Mouse (Mus musculus) gastrocnemius, postnatal 36 days (tissue): Measurements from ENCODE around the gene Olfr832. TPM values are rescaled to one million over a fixed set of nuclear protein-coding genes. Genes with fewer than 3 reads are reported as not detected.
"Not testable (repeated sequence)": the region's sequence is repeated elsewhere in the genome, so short reads cannot be mapped to it uniquely, and the experiment has no call there.

ENCODE experiments used
- DNase-seq, 2 experiments: peaks; one replicate each; pipeline ENCODE4 v3.0.0; 2022
- intact Hi-C: fragments of 180-260 bp; cut with DNase I; formaldehyde crosslinking; loops from one replicate; pipeline ENCODE4 v1.15.1; 2025
- long read RNA-seq, 2 experiments: library from polyadenylated mRNA; stranded (forward); transcript quantifications; one replicate each; pipeline ENCODE4 v2.0.0; 2021
- total RNA-seq, 2 experiments: library from RNA; stranded (reverse); gene quantifications; 2 replicates each; pipeline ENCODE4 v1.2.3; 2021

The Olfr832 gene
- total RNA-seq = not detected
- long read RNA-seq, experiment 1 = 0 reads
- long read RNA-seq, experiment 2 = 0 reads

GRCm38 (mm10) chr9:18936822-18937221 lies at the start of gene Olfr832:
Olfr832 (plus strand) TSS chr9:18937122.
- intact Hi-C loops, DNase-seq: not testable (repeated sequence)

DNA sequence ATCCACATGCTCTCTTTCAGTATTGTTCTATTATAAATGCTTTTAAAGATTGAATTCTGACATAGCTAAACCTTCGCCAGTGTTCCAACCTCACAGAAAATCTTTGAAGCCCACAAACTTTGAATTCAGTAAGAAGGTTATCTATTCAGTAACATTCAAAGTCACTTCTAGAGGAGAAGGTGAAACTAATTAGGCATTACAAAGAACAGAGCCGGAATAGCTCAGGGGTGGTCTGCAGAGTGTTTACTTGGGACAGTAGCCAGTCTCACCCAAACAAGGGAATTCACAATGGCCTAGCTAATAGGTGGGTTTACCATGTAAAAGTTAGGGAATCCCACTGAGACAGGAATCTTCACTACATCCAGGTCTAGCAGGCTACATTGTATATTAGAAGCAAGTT lies 29.2 kb upstream of the Olfr832 start:
- intact Hi-C loops, DNase-seq: not testable (repeated sequence)

DNA sequence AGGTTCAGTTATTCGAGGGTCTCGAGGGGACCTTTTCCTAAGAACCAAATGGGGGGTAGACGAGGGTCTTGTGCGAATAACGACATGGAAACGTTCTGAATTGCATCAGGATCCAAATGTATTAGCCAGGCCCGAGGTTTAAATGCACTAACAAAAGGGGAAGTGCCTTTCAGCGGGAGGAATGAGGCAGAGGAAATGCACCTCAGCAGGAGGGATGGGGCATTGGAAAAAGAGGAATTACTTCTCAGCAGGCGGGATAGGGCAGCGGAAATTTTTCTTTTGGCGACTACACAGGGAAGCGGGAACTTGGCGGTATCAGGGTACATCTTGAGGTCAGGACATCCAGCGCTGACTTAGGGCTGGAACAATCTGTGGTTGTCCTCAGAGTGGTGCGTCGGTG lies 9.0 kb upstream of the Olfr832 start:
- DNase-seq, intact Hi-C loops: not testable (repeated sequence)

DNA sequence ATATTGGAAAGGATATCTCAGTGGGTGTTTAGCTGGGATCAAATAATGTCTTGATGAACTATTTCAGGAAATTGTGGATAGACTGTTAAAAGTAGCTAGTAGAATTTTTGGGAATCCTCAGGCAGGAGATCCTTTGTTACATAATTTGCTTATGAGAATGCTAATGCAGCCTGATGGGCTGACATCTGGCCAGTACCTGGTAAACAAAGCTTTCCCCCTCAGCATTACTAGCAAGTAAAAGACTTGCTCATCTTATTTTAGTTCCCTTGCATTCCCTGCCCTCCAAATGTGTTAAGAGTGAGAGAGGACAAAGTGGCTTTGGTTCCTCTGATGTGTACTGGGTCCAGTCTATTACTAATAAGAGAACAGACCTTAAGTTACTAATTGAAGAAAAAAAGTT lies 25.1 kb downstream of the Olfr832 start:
- intact Hi-C loops = no loop called here
- DNase-seq = no peak

DNA sequence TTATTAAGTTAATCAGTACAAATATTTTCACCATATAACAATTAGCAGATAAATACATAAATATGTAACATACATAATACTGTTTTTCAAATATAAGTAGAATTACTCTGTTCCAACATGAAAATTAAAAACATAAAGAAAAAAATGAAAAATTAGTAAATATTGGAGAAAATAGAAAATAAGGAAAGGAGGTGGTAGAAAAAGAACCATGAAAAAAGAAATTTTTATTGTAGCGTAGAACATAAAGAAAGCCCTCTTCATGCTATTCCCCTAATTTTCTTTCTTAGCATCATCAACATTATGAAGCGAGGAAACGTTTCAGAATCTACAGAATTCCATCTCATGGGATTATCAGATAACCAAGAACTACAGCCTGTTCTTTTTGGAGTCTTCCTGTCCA lies 50.8 kb downstream of the Olfr832 start, which contains the start of gene Olfr834:
TSS of gene Olfr834 (plus strand) at position 301 of the 400 bp plus-strand sequence.
- no peak for DNase-seq
- intact Hi-C loops = no loop called here

Other genes starting within 250 kb of the Olfr832 start
- not detected for gene Olfr24, start 173.1 kb upstream of the Olfr832 start, total RNA-seq
- not detected for gene Olfr828, start 117.6 kb upstream of the Olfr832 start, total RNA-seq
- not detected for gene Olfr829, start 82.2 kb upstream of the Olfr832 start, total RNA-seq
- not detected for gene Olfr830, start 62.4 kb upstream of the Olfr832 start, total RNA-seq
- gene Olfr834, start 50.9 kb downstream of the Olfr832 start, total RNA-seq = not detected
- gene Olfr835, start 95.6 kb downstream of the Olfr832 start, total RNA-seq = not detected
- not detected for gene Olfr836, start 183.3 kb downstream of the Olfr832 start, total RNA-seq
- gene Olfr837, start 199.2 kb downstream of the Olfr832 start, total RNA-seq = not detected
- not detected for gene Olfr839-ps1, start 240.2 kb downstream of the Olfr832 start, total RNA-seq